Mouse (Mus musculus) embryonic facial prominence, embryonic 14.5 days (tissue): ENCODE results near the gene Gm3402. TPM values are rescaled to one million over a fixed set of nuclear protein-coding genes. Genes with fewer than 3 reads are reported as not detected.
"Not testable (repeated sequence)": the region's sequence is repeated elsewhere in the genome, so short reads cannot be mapped to it uniquely, and the experiment has no call there.

Experiments used
- ATAC-seq: fragments of 200-750 bp; cut with Nextera tagmentation; 2 replicates; pipeline ENCODE4 v1.8.0; 2017; ENCODE audit warnings: low read depth, moderate number of reproducible peaks, moderate TSS enrichment
- DNase-seq: peaks from one replicate; pipeline ENCODE4 v3.0.0-alpha.2; 2015; ENCODE audit warnings: low spot score
- H3K27ac ChIP-seq: fragments of 300-500 bp; sonication (generic); replicated peaks from 2 replicates; pipeline ENCODE4 v1.5.1; 2014; ENCODE audit warnings: low read depth, mild to moderate bottlenecking, low read length, moderate library complexity
- H3K27me3 ChIP-seq: fragments of 300-500 bp; sonication (generic); replicated peaks from 2 replicates; pipeline ENCODE4 v1.6.1; 2014; ENCODE audit warnings: low read length; ENCODE audit not compliant: control insufficient read depth, insufficient read depth
- H3K36me3 ChIP-seq: fragments of 300-500 bp; sonication (generic); 2 replicates; pipeline ENCODE4 v1.6.1; 2014; ENCODE audit warnings: low read length, mixed read lengths; ENCODE audit not compliant: control insufficient read depth, insufficient read depth
- H3K4me1 ChIP-seq: fragments of 300-500 bp; sonication (generic); 2 replicates; pipeline ENCODE4 v1.6.1; 2014; ENCODE audit warnings: antibody characterized with exemption, low read length; ENCODE audit not compliant: control insufficient read depth, insufficient read depth
- H3K4me2 ChIP-seq: fragments of 300-500 bp; sonication (generic); 2 replicates; pipeline ENCODE4 v1.6.1; 2014; ENCODE audit warnings: low read depth, mild to moderate bottlenecking, low read length, moderate library complexity, mixed read lengths
- H3K4me3 ChIP-seq: fragments of 300-500 bp; sonication (generic); 2 replicates; pipeline ENCODE4 v1.5.1; 2014; ENCODE audit warnings: low read depth, mild to moderate bottlenecking, low read length
- H3K9ac ChIP-seq: fragments of 300-500 bp; sonication (generic); 2 replicates; pipeline ENCODE4 v1.6.1; 2014; ENCODE audit warnings: low read depth, mild to moderate bottlenecking, low read length, moderate library complexity, mixed read lengths
- H3K9me3 ChIP-seq: fragments of 300-500 bp; sonication (generic); 2 replicates; pipeline ENCODE4 v1.6.1; 2016; ENCODE audit warnings: low read length; ENCODE audit not compliant: control insufficient read depth
- WGBS: fragments of 180-500 bp; shearing (Covaris S2); extraction: QIAGEN DNeasy Blood & Tissue Kit; methylation state at CpG from one replicate; pipeline ENCODE4 v1.1.7; 2014; 5-methylcytosine and 5-hydroxymethylcytosine counted together
- polyA plus RNA-seq: library from polyadenylated mRNA; unstranded; fragments of >200 nt; fragmentation: Nextera tagmentation; extraction: Ambion mirVana; gene quantifications from 2 replicates; pipeline ENCODE4 v1.2.1, GENCODE M21; 2014

Gm3402 gene
- polyA plus RNA-seq, 1 experiment from 2014 or later, result not detected

DNA sequence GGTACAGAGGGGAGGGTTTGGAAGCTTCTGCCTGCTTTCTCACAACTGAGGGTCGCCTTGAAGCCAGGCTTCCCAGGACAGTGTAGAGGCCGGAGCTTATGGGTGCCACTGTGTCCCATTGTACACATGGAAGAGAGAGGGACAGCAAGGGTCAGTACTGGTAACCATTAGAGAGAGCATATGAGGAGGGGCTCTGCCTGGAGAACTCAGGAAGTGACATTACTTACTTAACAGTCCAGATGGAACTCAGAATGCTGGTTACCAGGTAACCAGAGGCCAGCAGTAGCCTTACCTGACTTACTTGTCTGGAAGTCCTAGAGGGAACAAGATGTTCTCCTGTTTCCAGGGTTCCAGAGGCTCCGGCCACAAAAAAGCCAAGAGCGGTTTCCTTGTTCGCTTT, 22.9 kb upstream of the Gm3402 start, which contains the start of gene Gm6370:
Gene Gm6370 (plus strand): TSS at position 301 of the 400 bp plus-strand sequence.
- H3K36me3 ChIP-seq, H3K4me3 ChIP-seq, H3K9me3 ChIP-seq, H3K27me3 ChIP-seq, H3K4me1 ChIP-seq, H3K9ac ChIP-seq, H3K27ac ChIP-seq, ATAC-seq, H3K4me2 ChIP-seq, DNase-seq: not testable (repeated sequence)
- WGBS, result no CpG with 5 or more reads among the region's 5 CpGs

DNA sequence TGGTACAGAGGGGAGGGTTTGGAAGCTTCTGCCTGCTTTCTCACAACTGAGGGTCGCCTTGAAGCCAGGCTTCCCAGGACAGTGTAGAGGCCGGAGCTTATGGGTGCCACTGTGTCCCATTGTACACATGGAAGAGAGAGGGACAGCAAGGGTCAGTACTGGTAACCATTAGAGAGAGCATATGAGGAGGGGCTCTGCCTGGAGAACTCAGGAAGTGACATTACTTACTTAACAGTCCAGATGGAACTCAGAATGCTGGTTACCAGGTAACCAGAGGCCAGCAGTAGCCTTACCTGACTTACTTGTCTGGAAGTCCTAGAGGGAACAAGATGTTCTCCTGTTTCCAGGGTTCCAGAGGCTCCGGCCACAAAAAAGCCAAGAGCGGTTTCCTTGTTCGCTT, 11.8 kb upstream of the Gm3402 start, which contains the start of gene 4930449I24Rik:
Gene 4930449I24Rik (plus strand): TSS at position 301 of the 400 bp plus-strand sequence.
- DNase-seq, H3K27me3 ChIP-seq, H3K27ac ChIP-seq, H3K4me1 ChIP-seq, H3K4me3 ChIP-seq, H3K9ac ChIP-seq, ATAC-seq, H3K4me2 ChIP-seq, H3K9me3 ChIP-seq, H3K36me3 ChIP-seq: not testable (repeated sequence)
- no CpG with 5 or more reads among the region's 5 CpGs for WGBS

DNA sequence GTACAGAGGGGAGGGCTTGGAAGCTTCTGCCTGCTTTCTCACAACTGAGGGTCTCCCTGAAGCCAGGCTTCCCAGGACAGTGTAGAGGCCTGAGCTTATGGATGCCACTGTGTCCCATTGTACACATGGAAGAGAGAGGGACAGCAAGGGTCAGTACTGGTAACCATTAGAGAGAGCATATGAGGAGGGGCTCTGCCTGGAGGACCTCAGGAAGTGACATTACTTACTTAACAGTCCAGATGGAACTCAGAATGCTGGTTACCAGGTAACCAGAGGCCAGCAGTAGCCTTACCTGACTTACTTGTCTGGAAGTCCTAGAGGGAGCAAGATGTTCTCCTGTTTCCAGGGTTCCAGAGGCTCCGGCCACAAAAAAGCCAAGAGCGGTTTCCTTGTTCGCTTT, 11.6 kb downstream of the Gm3402 start, which contains the start of gene Gm3404:
Gene Gm3404 (plus strand): TSS at position 301 of the 400 bp plus-strand sequence.
- H3K4me2 ChIP-seq, H3K36me3 ChIP-seq, ATAC-seq, H3K27me3 ChIP-seq, H3K9ac ChIP-seq, H3K4me1 ChIP-seq, H3K9me3 ChIP-seq, DNase-seq, H3K27ac ChIP-seq, H3K4me3 ChIP-seq: not testable (repeated sequence)
- no CpG with 5 or more reads among the region's 3 CpGs for WGBS

DNA sequence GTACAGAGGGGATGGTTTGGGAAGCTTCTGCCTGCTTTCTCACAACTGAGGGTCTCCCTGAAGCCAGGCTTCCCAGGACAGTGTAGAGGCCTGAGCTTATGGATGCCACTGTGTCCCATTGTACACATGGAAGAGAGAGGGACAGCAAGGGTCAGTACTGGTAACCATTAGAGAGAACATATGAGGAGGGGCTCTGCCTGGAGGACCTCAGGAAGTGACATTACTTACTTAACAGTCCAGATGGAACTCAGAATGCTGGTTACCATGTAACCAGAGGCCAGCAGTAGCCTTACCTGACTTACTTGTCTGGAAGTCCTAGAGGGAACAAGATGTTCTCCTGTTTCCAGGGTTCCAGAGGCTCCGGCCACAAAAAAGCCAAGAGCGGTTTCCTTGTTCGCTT, 23.4 kb downstream of the Gm3402 start, which contains the start of gene Gm3409:
Gene Gm3409 (plus strand): TSS at position 301 of the 400 bp plus-strand sequence.
- not testable (repeated sequence) for H3K27ac ChIP-seq, H3K27me3 ChIP-seq, DNase-seq, H3K9me3 ChIP-seq, H3K9ac ChIP-seq, H3K4me2 ChIP-seq, H3K4me1 ChIP-seq, H3K36me3 ChIP-seq, H3K4me3 ChIP-seq, ATAC-seq
- 100% methylated on average over 1 of the region's 3 CpGs for WGBS

DNA sequence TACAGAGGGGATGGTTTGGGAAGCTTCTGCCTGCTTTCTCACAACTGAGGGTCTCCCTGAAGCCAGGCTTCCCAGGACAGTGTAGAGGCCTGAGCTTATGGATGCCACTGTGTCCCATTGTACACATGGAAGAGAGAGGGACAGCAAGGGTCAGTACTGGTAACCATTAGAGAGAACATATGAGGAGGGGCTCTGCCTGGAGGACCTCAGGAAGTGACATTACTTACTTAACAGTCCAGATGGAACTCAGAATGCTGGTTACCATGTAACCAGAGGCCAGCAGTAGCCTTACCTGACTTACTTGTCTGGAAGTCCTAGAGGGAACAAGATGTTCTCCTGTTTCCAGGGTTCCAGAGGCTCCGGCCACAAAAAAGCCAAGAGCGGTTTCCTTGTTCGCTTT, 41.9 kb downstream of the Gm3402 start, which contains the start of gene Gm3415:
Gene Gm3415 (plus strand): TSS at position 301 of the 400 bp plus-strand sequence.
- H3K9me3 ChIP-seq, H3K27ac ChIP-seq, H3K36me3 ChIP-seq, H3K27me3 ChIP-seq, H3K4me1 ChIP-seq, ATAC-seq, H3K9ac ChIP-seq, H3K4me3 ChIP-seq, DNase-seq, H3K4me2 ChIP-seq: not testable (repeated sequence)
- WGBS, result no CpG with 5 or more reads among the region's 3 CpGs

DNA sequence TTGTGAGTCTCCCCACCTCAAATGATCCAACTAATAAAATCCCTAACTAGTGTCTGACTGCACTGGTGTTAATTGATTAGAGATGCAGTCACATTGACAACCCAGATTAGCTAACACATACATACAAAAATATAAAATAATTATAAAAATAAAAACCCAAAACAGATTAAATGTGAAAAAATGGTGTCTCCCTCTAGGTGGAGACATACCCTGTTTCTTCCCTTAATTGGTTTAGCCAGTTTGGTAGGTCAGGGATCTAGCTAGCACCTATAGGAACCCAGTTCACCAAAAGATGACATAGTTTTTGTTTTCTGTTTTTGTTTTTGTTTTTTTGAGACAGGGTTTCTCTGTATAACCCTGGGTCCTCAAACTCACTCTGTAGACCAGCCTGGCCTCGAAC, 50.3 kb downstream of the Gm3402 start:
- WGBS, result 79% methylated on average over 1 of the region's 1 CpGs
- no peaks in the 10 kb centered on the region for H3K9me3 ChIP-seq
- ATAC-seq, result no peak

More for the DNA sequence above, 50.3 kb downstream of the Gm3402 start:
- Histone ChIP-seq H3K27ac (no peak overlapping the region), H3K4me2 (no peak overlapping the region), H3K4me3 (no peak overlapping the region), H3K36me3 (no peaks in the 10 kb centered on the region), H3K27me3 (no peaks in the 10 kb centered on the region), H3K9ac (no peak overlapping the region), H3K4me1 (no peaks in the 10 kb centered on the region)
- no peak for DNase-seq

Other genes with a start within 250 kb of the Gm3402 start
- 1.6 and 1.7 TPM in 2 replicates for gene Wasf3, start 129.1 kb upstream of the Gm3402 start, polyA plus RNA-seq
- not detected in 2 replicates for gene Gm6408, start 32.2 kb upstream of the Gm3402 start, polyA plus RNA-seq
- gene Gm6370, start 22.8 kb upstream of the Gm3402 start, polyA plus RNA-seq, result not detected in 2 replicates
- not detected in 2 replicates for gene 4930449I24Rik, start 11.7 kb upstream of the Gm3402 start, polyA plus RNA-seq
- not detected in 2 replicates for gene Gm3404, start 11.7 kb downstream of the Gm3402 start, polyA plus RNA-seq
- not detected in 2 replicates for gene Gm3409, start 23.5 kb downstream of the Gm3402 start, polyA plus RNA-seq
- gene Gm3415, start 42.0 kb downstream of the Gm3402 start, polyA plus RNA-seq, result not detected in 2 replicates
- 0.26 TPM in 1 of 2 replicates, not detected in the other for gene Gpr12, start 71.1 kb downstream of the Gm3402 start, polyA plus RNA-seq